Mouse (Mus musculus): Measurements from ENCODE around the gene Hfm1.

The Hfm1 gene

GRCm38 (mm10) chr5:106847045-106847444 lies 79.1 kb downstream of the Hfm1 start:
- CTCF ChIA-PET: no interaction called here

- CTCF ChIA-PET: no interaction called here
Measured at GRCm38 (mm10) chr5:106843906-106844305, 82.2 kb downstream of the Hfm1 start.

- CTCF ChIA-PET: no interaction called here
Measured at GRCm38 (mm10) chr5:106833025-106833424, 93.1 kb downstream of the Hfm1 start.

GRCm38 (mm10) chr5:106831401-106831800 lies 94.7 kb downstream of the Hfm1 start:
- CTCF ChIA-PET: no interaction called here

GRCm38 (mm10) chr5:106830775-106831174 lies 95.3 kb downstream of the Hfm1 start:
- CTCF ChIA-PET: interaction anchor here (0.6 kb wide), 1 partner anchor 1474 kb away, joined by 3 read pairs; no protein-coding TSS in a partner anchor

- CTCF ChIA-PET: no interaction called here
Measured at GRCm38 (mm10) chr5:106826740-106827139, 99.4 kb downstream of the Hfm1 start.

- CTCF ChIA-PET: no interaction called here
Measured at GRCm38 (mm10) chr5:106826044-106826443, 100.1 kb downstream of the Hfm1 start.

- CTCF ChIA-PET: no interaction called here
Measured at GRCm38 (mm10) chr5:106825301-106825853, 100.7 kb downstream of the Hfm1 start.

GRCm38 (mm10) chr5:106824716-106825115 lies 101.4 kb downstream of the Hfm1 start:
- CTCF ChIA-PET: no interaction called here

GRCm38 (mm10) chr5:106819630-106820029 lies 106.5 kb downstream of the Hfm1 start:
- CTCF ChIA-PET: interaction anchor here (1.3 kb wide), 1 partner anchor 41 kb away, joined by 3 read pairs; no protein-coding TSS in a partner anchor

GRCm38 (mm10) chr5:106815923-106816654 lies 110.0 kb downstream of the Hfm1 start:
- CTCF ChIA-PET: no interaction called here

- CTCF ChIA-PET: no interaction called here
Measured at GRCm38 (mm10) chr5:106814611-106815010, 111.5 kb downstream of the Hfm1 start.

GRCm38 (mm10) chr5:106803094-106803493 lies 123.0 kb downstream of the Hfm1 start:
- CTCF ChIA-PET: interaction anchor here (0.8 kb wide), 1 partner anchor 124 kb away, joined by 5 read pairs; no protein-coding TSS in a partner anchor

- CTCF ChIA-PET: interaction anchor here (0.5 to 0.8 kb wide), 3 partner anchors 125 to 959 kb away, joined by 3 to 5 read pairs (median 4); no protein-coding TSS in a partner anchor
Measured at GRCm38 (mm10) chr5:106801886-106802798, 124.0 kb downstream of the Hfm1 start.

GRCm38 (mm10) chr5:106801215-106801863 lies 124.8 kb downstream of the Hfm1 start:
- CTCF ChIA-PET: interaction anchor here (0.5 kb wide), 1 partner anchor 526 kb away, joined by 4 read pairs; no protein-coding TSS in a partner anchor

GRCm38 (mm10) chr5:106797896-106798295 lies 128.2 kb downstream of the Hfm1 start:
- CTCF ChIA-PET: interaction anchor here (0.6 kb wide), 1 partner anchor 148 kb away, joined by 4 read pairs; no protein-coding TSS in a partner anchor

GRCm38 (mm10) chr5:106791241-106791572 lies 134.9 kb downstream of the Hfm1 start:
- CTCF ChIA-PET: no interaction called here

GRCm38 (mm10) chr5:106790496-106791240 lies 135.5 kb downstream of the Hfm1 start:
- CTCF ChIA-PET: no interaction called here
